Mouse (Mus musculus) heart, postnatal 4 days (tissue): ENCODE data around the gene Asgr2. TPM values are rescaled to one million over a fixed set of nuclear protein-coding genes. Genes with fewer than 3 reads are reported as not detected.
"Not testable (repeated sequence)": the region's sequence is repeated elsewhere in the genome, so short reads cannot be mapped to it uniquely, and the experiment has no call there.

Experiments
- DNase-seq: peaks from one replicate; pipeline ENCODE4 v3.0.0; 2021
- total RNA-seq, 2 experiments: library from RNA; stranded (reverse); gene quantifications; 2 replicates each; pipeline ENCODE4 v1.2.3; 2021

Gene Asgr2
- total RNA-seq, 2 experiments from 2014 or later: not detected

GRCm38 (mm10) chr11:70097396-70097795, 5.0 kb downstream of the Asgr2 start:
- DNase-seq: no peak

GRCm38 (mm10) chr11:70099102-70099501, 6.7 kb downstream of the Asgr2 start:
- DNase-seq: no peak

GRCm38 (mm10) chr11:70099809-70100208, 7.4 kb downstream of the Asgr2 start:
- no peak for DNase-seq

- DNase-seq: no peak
Observed at GRCm38 (mm10) chr11:70103701-70104315, 11.4 kb downstream of the Asgr2 start.

GRCm38 (mm10) chr11:70107085-70107484, 14.6 kb downstream of the Asgr2 start:
- no peak for DNase-seq

GRCm38 (mm10) chr11:70110146-70110545, 17.7 kb downstream of the Asgr2 start:
- DNase-seq: peak; percentile 49

- peak; percentile 13 for DNase-seq
Observed at GRCm38 (mm10) chr11:70114562-70114961, 22.1 kb downstream of the Asgr2 start.

GRCm38 (mm10) chr11:70115901-70116300, 23.5 kb downstream of the Asgr2 start:
- no peak for DNase-seq

GRCm38 (mm10) chr11:70129926-70130379, 37.5 kb downstream of the Asgr2 start, which contains the start of gene Mgl2:
Mgl2 (plus strand) TSS chr11:70130329.
- peak; percentile 9 for DNase-seq

- DNase-seq: not testable (repeated sequence)
Observed at GRCm38 (mm10) chr11:70135001-70135400, 42.6 kb downstream of the Asgr2 start.

- DNase-seq: not testable (repeated sequence)
Observed at GRCm38 (mm10) chr11:70135925-70136324, 43.5 kb downstream of the Asgr2 start.

- DNase-seq: no peak
Observed at GRCm38 (mm10) chr11:70139171-70139570, 46.7 kb downstream of the Asgr2 start.

GRCm38 (mm10) chr11:70151072-70151471, 58.6 kb downstream of the Asgr2 start:
- no peak for DNase-seq

Other genes starting within 250 kb of the Asgr2 start
- gene Plscr3, start 246.3 kb upstream of the Asgr2 start, total RNA-seq: 10 to 100 TPM; 59.7 to 59.9 TPM
- not detected for gene Tnk1, start 233.9 kb upstream of the Asgr2 start, total RNA-seq
- gene Tmem95, start 214.6 kb upstream of the Asgr2 start, total RNA-seq: not detected
- 1 to 10 TPM; 3.3 TPM for gene Kctd11, start 211.2 kb upstream of the Asgr2 start, total RNA-seq
- 1 to 10 TPM; 2.8 to 3.2 TPM for gene Acap1, start 197.1 kb upstream of the Asgr2 start, total RNA-seq
- gene 2810408A11Rik, start 191.7 kb upstream of the Asgr2 start, total RNA-seq: 1 to 10 TPM; 5.2 to 6.2 TPM
- 10 to 100 TPM; 45.8 to 48.5 TPM for gene Neurl4, start 191.6 kb upstream of the Asgr2 start, total RNA-seq
- 10 to 100 TPM; 29.6 to 33.0 TPM for gene Gps2, start 178.8 kb upstream of the Asgr2 start, total RNA-seq
- gene Eif5a, start 170.7 kb upstream of the Asgr2 start, total RNA-seq: 100 to 1,000 TPM; 550 to 556 TPM
- 10 to 100 TPM; 24.8 to 35.7 TPM for gene Ybx2, start 156.8 kb upstream of the Asgr2 start, total RNA-seq
- gene Slc2a4, start 144.5 kb upstream of the Asgr2 start, total RNA-seq: 100 to 1,000 TPM in 1 of 2 experiments, 10 to 100 TPM in 1; 97.9 to 101 TPM
- gene Cldn7, start 127.9 kb upstream of the Asgr2 start, total RNA-seq: under 1 TPM in 1 of 2 experiments, not detected in 1; 0.76 TPM
- 100 to 1,000 TPM; 132 to 144 TPM for gene Ctdnep1, start 111.5 kb upstream of the Asgr2 start, total RNA-seq
- gene Elp5, start 110.1 kb upstream of the Asgr2 start, total RNA-seq: 10 to 100 TPM; 63.1 to 64.6 TPM
- gene Gabarap, start 101.5 kb upstream of the Asgr2 start, total RNA-seq: 100 to 1,000 TPM; 271 TPM
- gene Phf23, start 96.9 kb upstream of the Asgr2 start, total RNA-seq: 10 to 100 TPM; 25.0 to 30.3 TPM
- 10 to 100 TPM; 13.1 to 14.0 TPM for gene Dvl2, start 92.0 kb upstream of the Asgr2 start, total RNA-seq
- gene Acadvl, start 77.2 kb upstream of the Asgr2 start, total RNA-seq: 100 to 1,000 TPM; 862 to 957 TPM
- gene Dlg4, start 75.7 kb upstream of the Asgr2 start, total RNA-seq: 10 to 100 TPM; 13.2 to 15.5 TPM
- not detected for gene Asgr1, start 38.6 kb upstream of the Asgr2 start, total RNA-seq
- under 1 TPM; 0.29 to 0.50 TPM for gene Mgl2, start 37.7 kb downstream of the Asgr2 start, total RNA-seq
- under 1 TPM; 0.60 to 0.99 TPM for gene Clec10a, start 63.6 kb downstream of the Asgr2 start, total RNA-seq
- under 1 TPM in 1 of 2 experiments, not detected in 1; 0.43 TPM for gene Slc16a11, start 120.1 kb downstream of the Asgr2 start, total RNA-seq
- 1 to 10 TPM; 6.3 to 6.5 TPM for gene Slc16a13, start 128.4 kb downstream of the Asgr2 start, total RNA-seq
- 10 to 100 TPM; 47.0 to 53.6 TPM for gene Bcl6b, start 137.2 kb downstream of the Asgr2 start, total RNA-seq
- 10 to 100 TPM; 72.3 to 79.4 TPM for gene 0610010K14Rik, start 145.3 kb downstream of the Asgr2 start, total RNA-seq
- 1 to 10 TPM; 2.4 to 2.6 TPM for gene Gm21988, start 147.2 kb downstream of the Asgr2 start, total RNA-seq
- gene Rnasek, start 147.2 kb downstream of the Asgr2 start, total RNA-seq: 10 to 100 TPM; 95.8 to 96.1 TPM
- gene Alox12, start 162.7 kb downstream of the Asgr2 start, total RNA-seq: 1 to 10 TPM; 2.8 to 3.0 TPM
- gene Alox12e, start 230.0 kb downstream of the Asgr2 start, total RNA-seq: under 1 TPM in 1 of 2 experiments, not detected in 1; 0.20 TPM